Mouse (Mus musculus) spleen, postnatal 10 days (tissue): ENCODE data around the gene C3.

Experiments
- DNase-seq, 2 experiments: peaks; one replicate each; pipeline ENCODE4 v3.0.0; 2021 to 2022; ENCODE audit warnings: low spot score in 2 of 2

C3 gene

GRCm38 (mm10) chr17:57228014-57228413, at the start of gene C3:
Gene C3 (minus strand): TSS chr17:57228136.
- DNase-seq: no peak

DNA sequence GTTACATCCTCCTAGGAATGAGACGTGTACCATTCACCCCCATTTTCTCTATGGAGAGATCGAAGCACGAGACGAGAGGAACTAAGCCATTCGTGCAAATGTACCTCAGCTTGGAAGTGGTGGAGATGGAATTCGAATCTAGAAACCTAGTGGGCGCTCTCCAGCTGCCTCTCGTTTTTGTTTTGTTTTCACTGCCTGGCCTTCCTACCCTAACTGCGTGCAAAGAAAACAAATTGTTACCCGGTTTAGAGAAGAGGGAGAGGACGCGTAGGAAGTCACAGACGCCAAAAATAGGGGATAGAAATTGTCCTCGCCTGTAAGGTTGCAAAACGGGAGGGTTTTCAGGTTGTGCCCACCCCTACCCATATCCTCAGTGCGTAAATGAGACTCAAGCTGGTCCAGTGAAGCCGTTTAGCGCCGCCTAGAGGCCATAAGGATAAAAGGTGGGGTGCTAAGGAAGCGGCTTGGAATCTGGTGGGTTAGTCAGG, 48.7 kb upstream of the C3 start:
- peak; percentile 63 to 81 for DNase-seq

GRCm38 (mm10) chr17:57275997-57276351, 48.0 kb upstream of the C3 start:
- no peak for DNase-seq

DNA sequence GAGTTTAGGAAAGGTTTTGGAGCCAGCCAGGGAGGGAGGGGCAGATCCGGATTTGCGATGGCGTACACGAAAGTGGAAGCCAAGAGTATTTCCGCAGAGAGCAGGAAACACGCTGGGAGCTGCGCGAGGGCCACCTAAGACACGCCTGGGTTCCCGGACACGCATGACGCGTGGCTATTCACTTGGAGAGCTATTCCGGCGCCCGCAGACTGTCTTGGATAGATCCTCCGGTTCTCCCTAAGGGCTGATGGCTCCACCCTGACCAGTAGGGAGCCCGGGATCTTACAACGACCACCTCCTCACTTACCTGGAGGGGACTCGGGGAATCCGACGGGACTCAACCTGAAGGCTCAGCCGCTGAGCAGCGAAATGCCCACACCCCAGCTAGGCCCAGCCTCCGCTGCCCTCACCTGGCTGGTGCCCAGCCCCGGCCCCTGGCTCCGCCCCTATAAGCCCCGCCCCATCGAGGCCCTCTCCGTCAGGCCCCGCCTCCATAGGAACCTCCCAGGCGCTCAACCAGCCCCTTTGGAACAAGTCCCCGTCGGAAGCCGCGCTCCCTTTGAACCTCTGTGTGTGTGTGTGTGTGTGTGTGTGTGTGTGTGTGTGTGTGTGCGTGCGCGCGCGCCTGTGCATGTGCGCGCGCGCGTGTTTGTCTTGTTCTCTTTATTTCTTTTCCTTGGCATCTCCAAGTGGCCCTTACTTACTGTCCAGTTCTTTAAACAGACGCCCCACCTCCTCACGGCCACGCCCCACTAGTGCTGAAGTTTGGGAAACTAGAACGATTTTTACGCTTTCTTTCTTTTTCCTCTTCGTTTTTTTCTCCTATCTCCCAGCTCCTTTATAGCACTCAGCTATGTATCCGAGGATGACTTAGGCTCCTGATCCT, 47.4 kb upstream of the C3 start:
- DNase-seq: peak; percentile 63 to 87

DNA sequence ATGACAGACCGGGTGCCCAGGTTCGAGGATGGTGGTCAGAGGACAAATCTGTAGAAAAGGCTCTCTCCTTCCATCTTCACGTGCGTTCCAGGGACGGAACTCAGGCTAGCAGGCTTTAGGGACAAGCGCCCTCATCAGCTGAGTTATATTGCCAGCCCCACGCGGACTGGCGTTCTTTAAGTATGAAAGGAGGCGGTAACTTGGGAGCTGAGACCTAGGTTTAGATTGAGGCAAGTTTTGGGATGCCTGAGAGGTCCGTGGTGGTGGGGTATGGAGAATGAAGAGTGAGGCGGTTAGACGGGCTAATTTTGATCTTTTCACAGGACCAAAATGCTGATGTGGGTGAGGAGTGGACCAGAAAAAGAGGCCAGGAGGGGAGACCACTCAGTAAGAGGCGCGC, 46.8 kb upstream of the C3 start:
- DNase-seq: no peak

DNA sequence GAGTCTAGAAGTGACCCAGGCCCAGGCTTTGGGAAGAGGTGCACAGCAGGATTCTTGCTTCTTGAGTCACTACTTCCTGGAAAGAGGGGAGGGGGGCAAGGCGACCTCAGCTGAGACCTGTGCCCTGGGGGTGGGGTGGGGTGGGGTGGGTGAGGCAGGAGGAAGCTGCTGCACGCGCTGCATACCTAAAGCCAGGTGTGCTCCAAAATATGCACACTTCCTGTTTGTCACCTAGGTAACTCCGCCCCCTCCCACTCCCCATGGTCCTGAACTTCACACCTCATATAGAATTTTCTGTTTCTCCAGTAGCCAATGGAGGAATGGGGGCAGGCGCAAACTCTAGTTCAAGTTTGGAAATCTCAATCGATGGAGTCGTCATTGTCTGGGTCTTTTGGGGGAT, 45.9 kb upstream of the C3 start:
- DNase-seq: no peak

DNA sequence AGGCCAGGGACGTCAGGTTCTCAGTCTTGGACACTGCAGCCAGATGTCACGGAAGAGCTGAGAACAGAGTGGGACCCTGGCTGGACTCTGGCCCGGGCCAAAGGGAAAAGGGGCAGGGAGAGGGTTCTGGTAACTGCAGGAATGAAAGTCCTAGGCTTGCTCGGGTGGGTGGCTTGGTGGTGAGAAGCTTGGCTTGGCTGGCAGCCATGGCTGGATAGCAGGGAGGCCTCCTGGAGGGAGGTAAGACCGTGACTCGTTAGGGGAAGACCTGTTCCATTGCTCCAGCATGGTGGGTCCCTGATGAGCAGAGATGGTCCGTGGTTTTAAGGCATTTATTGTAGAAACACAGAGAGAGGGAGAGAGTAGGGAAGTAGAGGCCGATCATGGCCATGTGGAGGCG, 43.4 kb upstream of the C3 start:
- DNase-seq: no peak

DNA sequence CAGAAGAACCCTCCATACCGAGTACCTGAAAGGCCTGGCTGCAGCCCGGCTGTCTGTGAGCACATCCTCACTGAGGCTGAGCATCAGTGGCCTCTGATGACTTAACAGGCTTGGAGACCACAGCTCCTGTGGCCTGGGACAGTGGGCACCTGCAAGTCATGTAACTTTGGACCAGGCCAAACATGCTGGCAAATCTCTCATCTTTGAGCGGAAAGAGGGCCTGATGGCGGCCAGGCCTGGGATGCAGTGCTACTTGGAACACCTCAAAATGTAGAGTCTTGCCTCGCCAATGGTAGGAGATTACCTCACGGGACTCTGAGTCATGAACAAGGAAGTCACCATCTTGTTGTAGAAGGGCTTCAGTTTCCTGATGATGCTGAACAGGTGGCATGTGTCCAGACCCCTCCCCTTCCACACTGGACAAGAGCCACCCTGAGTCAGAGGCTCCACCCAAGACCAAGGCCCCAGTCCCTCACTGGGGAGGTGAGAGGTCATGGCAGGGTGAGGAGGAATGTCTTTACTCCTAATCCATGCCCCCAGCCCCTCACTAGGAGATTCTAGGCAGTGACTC, 39.7 kb upstream of the C3 start:
- no peak for DNase-seq

DNA sequence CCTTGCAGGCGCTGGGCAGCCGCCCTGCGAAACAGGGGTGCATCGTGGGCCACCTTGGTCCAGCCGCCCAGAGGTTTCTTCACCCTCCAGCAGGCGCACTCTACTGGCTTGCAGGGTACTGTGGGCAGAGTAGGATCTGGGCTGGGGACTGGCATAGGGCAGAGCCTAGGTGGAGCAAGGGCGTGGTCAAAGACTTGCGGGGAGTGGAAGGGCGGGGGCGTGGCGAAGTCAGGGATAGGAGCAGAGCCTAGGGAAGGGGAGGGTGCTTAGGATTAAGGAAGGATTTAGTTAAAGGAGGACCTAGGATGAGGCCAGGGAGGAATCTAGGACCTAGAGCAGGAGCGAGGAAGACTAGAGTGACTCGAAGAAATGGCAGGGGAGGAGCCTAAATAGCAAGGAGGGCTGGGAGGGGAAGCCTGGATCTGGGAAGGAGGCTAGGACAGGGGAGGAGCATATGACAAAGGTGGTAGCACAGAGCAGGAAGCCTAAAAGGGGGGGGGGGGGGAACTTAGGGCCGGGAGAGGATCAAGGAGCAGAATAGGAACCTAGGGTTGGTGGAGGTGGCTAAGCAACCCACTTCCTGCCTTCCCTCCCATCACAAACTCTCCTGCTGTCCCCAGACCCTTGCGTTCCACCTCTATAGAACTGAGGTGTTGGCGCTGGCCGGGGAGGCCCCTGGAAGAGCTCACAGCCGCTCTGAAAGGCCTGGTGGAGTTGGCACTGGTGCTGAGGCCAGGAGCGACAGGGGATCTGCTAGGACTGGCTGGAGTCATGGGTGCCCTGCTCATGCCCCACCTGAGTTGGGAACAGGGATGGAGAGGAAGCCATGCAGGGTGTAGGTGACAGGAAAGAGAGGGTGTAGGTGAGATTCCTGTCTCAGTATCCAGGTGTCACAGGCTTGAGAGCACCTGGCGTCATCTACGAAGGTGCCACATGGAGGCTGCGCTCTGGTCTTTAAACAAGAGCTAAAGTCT, 37.3 kb upstream of the C3 start:
- DNase-seq: peak; percentile 29 to 78

DNA sequence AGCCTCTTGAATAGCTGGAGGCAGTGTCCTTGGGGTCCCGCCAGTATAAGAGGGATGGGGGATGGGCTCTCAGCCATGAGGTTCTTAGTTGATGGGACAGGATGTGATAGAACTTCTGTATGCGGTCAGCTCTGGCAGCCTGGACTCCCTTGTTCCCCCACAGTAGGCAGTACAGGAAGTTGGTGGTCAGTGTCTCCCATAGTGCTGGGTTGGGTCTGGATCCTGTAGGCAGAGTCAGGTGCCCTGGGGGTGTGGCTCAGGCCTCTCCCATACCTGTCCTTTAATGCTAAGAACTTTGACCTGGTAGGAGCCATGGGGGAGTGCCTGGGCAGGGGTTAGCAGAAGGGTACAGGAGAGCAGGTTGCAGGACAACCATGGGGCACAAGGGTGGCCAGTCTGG, 36.2 kb upstream of the C3 start:
- no peak for DNase-seq

GRCm38 (mm10) chr17:57262901-57263550, 35.1 kb upstream of the C3 start:
- no peak for DNase-seq

DNA sequence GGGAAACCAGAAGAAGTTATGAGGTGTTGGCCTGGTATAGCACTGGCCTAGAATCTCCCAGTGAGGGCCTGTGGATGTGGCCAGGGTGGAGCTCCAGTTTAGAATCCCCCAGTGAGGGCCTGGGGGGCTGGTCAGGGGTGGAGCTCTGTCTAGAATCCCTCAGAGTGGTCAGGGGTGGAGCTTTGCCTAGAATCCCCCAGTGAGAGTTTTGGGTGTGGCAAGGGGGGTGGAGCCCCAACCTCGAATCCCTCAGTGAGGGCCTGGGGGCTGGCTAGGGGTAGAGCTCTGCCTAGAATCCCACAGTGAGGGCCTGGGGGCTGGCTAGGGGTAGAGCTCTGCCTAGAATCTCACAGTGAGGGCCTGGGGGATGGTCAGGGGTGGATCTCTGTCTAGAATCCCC, 33.9 kb upstream of the C3 start:
- DNase-seq: no peak

DNA sequence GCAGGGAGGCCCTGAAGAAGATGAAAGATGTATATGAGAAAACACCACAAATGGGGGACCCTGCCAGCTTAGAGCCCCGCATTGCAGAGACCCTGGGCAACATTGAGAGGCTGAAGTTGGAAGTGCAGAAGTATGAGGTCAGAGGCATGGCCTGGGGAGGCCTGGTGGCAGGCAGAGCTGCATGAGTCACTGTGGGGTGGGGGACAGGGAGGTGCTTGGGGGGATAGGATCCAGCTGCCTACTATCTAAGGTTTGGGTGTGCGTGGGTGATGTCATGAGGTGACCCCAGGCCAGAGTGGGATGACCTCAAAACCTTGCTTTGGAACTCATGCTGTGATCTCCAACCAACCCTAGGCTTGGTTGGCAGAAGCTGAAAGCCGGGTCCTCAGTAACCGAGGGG, 33.4 kb upstream of the C3 start:
- no peak for DNase-seq

DNA sequence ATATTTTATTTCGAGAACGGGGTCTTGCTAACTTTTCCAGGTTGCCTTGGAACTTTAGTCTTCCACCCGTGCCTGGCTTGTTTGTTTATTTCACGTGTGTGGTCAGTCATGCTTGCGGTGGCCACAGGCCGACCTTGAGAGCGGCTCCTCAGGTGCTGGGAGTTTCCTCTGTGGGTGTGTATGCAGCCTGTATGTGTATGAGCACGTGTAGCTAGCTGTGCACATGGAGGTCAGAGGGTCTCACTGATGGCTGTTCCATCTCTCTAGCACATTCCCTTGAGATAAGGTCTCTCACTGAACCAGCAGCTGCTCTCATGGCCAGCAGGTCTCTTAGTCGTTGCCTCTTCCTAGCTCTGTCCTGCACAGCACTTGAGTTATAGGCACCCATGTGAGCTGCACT, 32.4 kb upstream of the C3 start:
- no peak for DNase-seq

DNA sequence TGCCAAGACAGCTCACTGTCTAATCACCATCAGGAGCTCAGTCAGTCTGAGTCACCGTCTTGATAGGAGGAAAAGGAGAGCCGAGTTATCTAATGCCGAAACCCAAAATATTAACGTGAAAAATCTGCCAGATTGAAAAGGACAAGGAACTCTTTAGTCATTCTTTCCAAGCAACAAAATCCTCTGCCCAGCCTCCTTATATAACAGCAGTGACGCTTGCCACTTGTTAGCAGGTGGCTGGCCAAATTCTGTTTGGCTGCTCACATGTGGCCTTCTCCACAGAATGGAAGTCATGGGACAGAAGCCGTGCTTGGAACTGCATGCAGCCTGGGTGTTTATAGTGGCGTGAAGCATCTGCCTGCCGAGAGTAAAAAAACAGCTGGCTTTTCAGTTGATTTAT, 31.8 kb upstream of the C3 start:
- DNase-seq: no peak

DNA sequence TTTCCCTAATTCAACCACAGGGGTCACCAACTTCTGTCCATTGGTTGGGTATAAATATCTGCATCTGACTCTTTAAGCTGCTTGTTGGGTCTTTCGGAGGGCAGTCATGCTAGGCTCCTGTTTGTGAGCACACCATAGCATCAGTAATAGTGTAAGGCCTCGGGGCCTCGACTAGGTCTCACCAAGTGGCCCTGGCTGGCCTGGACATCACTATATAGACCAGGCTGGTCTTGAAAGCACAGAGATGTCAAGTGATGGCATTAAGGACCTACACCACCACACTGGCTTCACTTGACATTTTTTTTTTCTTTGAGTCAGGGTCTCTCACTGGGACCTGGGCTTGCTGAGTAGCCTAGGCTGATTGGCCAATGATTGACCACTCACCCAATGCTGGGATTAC, 30.3 kb upstream of the C3 start:
- no peak for DNase-seq

GRCm38 (mm10) chr17:57256921-57257485, 29.1 kb upstream of the C3 start:
- no peak for DNase-seq

DNA sequence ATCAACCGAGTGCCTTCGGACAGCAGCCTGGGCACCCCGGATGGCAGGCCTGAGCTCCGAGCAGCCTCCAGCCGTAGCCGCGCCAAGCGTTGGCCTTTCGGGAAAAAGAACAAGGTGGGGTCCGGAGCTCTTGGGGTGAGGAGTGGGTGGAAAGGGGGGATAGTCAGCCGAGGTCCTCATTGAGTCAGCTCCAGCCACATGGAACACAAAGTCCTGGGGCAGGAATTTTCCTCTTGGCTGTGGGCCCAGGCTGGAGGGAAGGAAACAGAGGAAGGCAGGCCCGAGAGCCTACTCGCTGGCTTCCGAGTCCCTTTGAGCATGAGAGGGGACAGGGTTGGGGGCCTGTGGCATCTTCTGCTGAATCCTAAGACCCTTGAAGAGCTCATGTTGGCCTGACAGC, 27.4 kb upstream of the C3 start:
- no peak for DNase-seq

- no peak for DNase-seq
These were observed 25.4 kb upstream of the C3 start for GRCm38 (mm10) chr17:57253306-57253705.

DNA sequence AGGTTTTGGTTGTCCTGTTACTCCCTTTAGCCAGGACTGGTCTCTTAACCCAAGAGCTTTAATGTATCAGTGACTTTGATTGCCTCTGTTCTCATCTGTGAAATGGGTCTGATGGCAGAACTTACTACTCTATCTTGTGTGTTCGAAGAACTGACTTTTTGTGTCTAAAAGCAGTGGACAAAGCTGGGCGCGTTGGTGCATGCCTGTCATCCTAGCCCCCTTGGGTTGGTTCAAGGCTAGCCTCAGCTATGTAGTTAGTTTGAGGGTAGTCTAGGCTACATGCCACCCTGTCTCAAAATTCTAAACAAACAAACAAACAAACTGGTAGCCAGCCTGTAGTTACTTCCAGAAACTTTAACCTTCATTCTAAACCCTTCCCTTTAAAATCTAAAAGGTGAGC, 23.5 kb upstream of the C3 start:
- no peak for DNase-seq

DNA sequence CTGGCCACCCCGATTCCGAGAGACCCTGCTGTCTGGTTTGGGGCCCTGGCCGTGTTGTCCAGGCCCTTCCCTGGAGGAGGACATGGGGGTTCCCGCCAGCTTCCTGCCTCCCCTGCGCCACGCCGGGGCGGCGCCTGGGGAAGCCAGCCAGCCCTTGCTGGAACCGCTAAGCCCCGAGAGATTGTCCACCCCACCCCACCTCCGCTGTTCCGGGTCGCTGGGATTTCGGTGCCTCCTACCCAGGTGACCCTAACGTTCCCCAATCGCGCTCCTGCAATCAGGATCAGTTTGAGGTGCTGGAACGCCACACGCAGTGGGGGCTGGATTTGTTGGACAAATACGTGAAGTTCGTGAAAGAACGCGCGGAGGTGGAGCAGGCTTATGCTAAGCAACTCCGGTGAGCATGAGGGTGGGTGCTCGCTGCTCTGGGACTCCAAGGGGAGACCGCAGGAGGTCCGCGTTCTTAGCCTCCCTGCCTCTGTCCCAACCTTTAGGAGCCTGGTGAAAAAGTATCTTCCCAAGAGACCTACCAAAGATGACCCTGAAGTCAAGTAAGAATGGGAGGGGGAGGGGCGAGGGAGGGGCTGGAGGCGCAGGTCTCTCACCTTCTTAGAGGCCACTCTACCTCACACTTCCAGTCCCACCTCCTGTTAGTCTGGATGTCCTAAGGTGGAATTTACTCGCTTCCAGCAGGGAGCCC, 22.7 kb upstream of the C3 start:
- DNase-seq: peak in 1 of 2 experiments; percentile 28
